Mouse (Mus musculus) midbrain, embryonic 10.5 days (tissue): ENCODE measurements around the gene Cox8a. TPM values are rescaled to one million over a fixed set of nuclear protein-coding genes. Genes with fewer than 3 reads are reported as not detected.
A peak's percentile ranks its signal among the peaks of the same experiment; 100 is the strongest.

Experiments used
- DNase-seq: peaks from one replicate; pipeline ENCODE4 v3.0.0-alpha.2; 2017; ENCODE audit warnings: low spot score
- H3K27ac ChIP-seq: fragments of 300-500 bp; sonication (generic); replicated peaks from 2 replicates; pipeline ENCODE4 v1.5.1; 2016; ENCODE audit warnings: mild to moderate bottlenecking
- H3K27me3 ChIP-seq: fragments of 300-500 bp; sonication (generic); 2 replicates; pipeline ENCODE4 v1.6.1; 2016; ENCODE audit warnings: low read depth, mild to moderate bottlenecking; ENCODE audit not compliant: poor library complexity, severe bottlenecking
- H3K36me3 ChIP-seq: fragments of 300-500 bp; sonication (generic); 2 replicates; pipeline ENCODE4 v1.6.1; 2016; ENCODE audit warnings: mild to moderate bottlenecking, moderate library complexity
- H3K4me1 ChIP-seq: fragments of 300-500 bp; sonication (generic); 2 replicates; pipeline ENCODE4 v1.6.1; 2016
- H3K4me3 ChIP-seq: fragments of 300-500 bp; sonication (generic); 2 replicates; pipeline ENCODE4 v1.5.1; 2016; ENCODE audit warnings: mild to moderate bottlenecking, moderate library complexity
- H3K9me3 ChIP-seq: fragments of 300-500 bp; sonication (generic); replicated peaks from 2 replicates; pipeline ENCODE4 v1.6.1; 2016; ENCODE audit warnings: mild to moderate bottlenecking
- WGBS: fragments of 180-500 bp; shearing (Covaris S2); methylation state at CpG from one replicate; pipeline ENCODE4 v1.1.7; 2016; 5-methylcytosine and 5-hydroxymethylcytosine counted together
- polyA plus RNA-seq: library from polyadenylated mRNA; unstranded; fragments of >200 nt; fragmentation: Nextera tagmentation; extraction: Ambion mirVana; gene quantifications from 2 replicates; pipeline ENCODE4 v1.2.1, GENCODE M21; 2016

Gene Cox8a
- polyA plus RNA-seq, 1 experiment from 2014 or later, result 900 TPM

- Histone ChIP-seq H3K36me3 (no peaks in the 10 kb centered on the region), H3K9me3 (no peaks in the 10 kb centered on the region), H3K27ac (0 out of 2 replicates have a peak overlapping the region, but pooled peaks have one; percentile 39), H3K27me3 (peaks cover 96% of the 10 kb centered on the region), H3K4me1 (peaks cover 59% of the 10 kb centered on the region), H3K4me3 (no peak overlapping the region)
- 40% methylated on average over 3 of the region's 3 CpGs for WGBS
- DNase-seq, result no peak
Measured at GRCm38 (mm10) chr19:7178841-7179452, 38.5 kb downstream of the Cox8a start.

GRCm38 (mm10) chr19:7177804-7178511 is 39.5 kb downstream of the Cox8a start:
- Histone ChIP-seq H3K4me3 (no peak overlapping the region), H3K27ac (peak overlapping the region; percentile 39; the same call in 1 of the 2 replicates), H3K27me3 (peaks cover 86% of the 10 kb centered on the region), H3K36me3 (no peaks in the 10 kb centered on the region), H3K4me1 (peaks cover 61% of the 10 kb centered on the region), H3K9me3 (no peaks in the 10 kb centered on the region)
- WGBS, result 54% methylated on average over 13 of the region's 13 CpGs
- no peak for DNase-seq

GRCm38 (mm10) chr19:7176041-7176696 is 41.2 kb downstream of the Cox8a start:
- DNase-seq, result no peak
- peak overlapping the region; percentile 56 for H3K27ac ChIP-seq
- H3K27me3 ChIP-seq, result peaks cover 74% of the 10 kb centered on the region
- 12% methylated on average over 11 of the region's 11 CpGs for WGBS
- H3K36me3 ChIP-seq, result no peaks in the 10 kb centered on the region
- H3K4me3 ChIP-seq, result no peak overlapping the region
- H3K4me1 ChIP-seq, result peaks cover 65% of the 10 kb centered on the region
- H3K9me3 ChIP-seq, result no peaks in the 10 kb centered on the region

DNA sequence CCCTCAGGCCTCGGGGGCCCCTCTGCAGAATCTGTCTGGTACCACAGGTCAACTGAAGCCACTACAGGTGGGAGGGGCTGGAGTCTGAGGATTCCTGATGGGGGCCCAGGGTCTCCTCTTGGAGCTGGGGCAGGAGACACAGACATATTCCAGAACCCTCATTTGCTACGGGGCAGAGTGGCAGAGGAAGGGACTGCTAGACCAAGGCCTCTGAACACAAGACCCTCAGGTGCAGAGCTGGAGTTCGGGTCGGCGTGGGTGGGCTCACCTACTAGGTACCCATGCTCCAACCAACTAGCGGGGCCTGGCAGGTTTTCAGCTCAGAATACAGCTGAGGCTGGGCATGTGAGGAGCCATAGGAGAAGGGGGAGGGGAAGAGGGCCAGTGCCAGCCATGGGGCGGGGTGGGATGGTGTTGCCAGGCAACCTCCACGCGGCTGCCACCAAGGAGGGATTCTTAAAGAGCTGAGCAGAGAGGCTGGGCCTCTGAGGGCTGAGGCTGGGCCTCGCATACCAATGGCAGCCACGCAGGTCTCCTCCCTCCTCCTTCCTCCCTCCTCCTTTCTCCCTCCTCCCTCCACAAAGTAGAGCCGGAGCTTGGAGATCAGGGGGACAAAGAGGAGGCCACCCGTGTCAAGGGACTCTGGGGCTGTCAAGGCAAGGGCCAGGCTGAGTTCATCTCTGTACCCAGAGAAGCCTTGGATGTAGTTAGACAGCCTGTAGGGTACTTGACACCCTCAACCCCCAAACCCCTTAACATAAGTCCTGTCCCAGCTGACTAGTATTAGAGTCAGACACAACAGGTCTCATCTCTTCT is 45.2 kb downstream of the Cox8a start:
- 18% methylated on average over 13 of the region's 13 CpGs for WGBS
- peak; percentile 88 for DNase-seq
- Histone ChIP-seq H3K27ac (peak overlapping the region; percentile 88), H3K36me3 (no peaks in the 10 kb centered on the region), H3K4me3 (peak overlapping the region; percentile 37), H3K4me1 (peaks cover 60% of the 10 kb centered on the region), H3K27me3 (peaks cover 72% of the 10 kb centered on the region), H3K9me3 (no peaks in the 10 kb centered on the region)

GRCm38 (mm10) chr19:7171447-7171846 is 46.0 kb downstream of the Cox8a start:
- WGBS, result 7% methylated on average over 8 of the region's 8 CpGs
- peak overlapping the region; percentile 88 for H3K27ac ChIP-seq
- peak; percentile 48 for DNase-seq
- peaks cover 63% of the 10 kb centered on the region for H3K4me1 ChIP-seq
- H3K36me3 ChIP-seq, result no peaks in the 10 kb centered on the region
- peak overlapping the region; percentile 37 for H3K4me3 ChIP-seq
- H3K27me3 ChIP-seq, result peaks cover 74% of the 10 kb centered on the region
- no peaks in the 10 kb centered on the region for H3K9me3 ChIP-seq

DNA sequence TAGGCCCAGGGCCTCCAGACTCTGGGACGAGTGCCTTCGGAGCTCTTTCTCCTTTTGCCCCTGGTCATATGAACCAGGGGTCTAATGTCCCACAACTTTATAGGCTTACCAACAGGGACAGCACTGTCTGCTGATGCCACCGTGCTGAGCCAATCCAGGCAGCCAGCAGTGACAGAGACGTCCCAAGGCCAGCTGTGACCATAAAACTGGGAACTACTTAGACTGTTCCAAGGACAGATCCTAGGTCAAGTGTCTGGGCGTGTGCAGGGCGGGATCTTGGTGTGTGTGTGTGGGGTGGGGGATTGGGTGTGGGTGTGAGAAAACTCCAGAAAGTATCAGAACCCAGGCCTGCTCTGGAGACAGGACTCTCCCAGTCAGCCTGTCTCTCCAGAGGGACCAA is 46.5 kb downstream of the Cox8a start:
- no peak for DNase-seq
- Histone ChIP-seq H3K27ac (peak overlapping the region; percentile 88), H3K9me3 (no peaks in the 10 kb centered on the region), H3K27me3 (peaks cover 74% of the 10 kb centered on the region), H3K4me1 (peaks cover 63% of the 10 kb centered on the region), H3K4me3 (0 out of 2 replicates have a peak overlapping the region, but pooled peaks have one; percentile 37), H3K36me3 (no peaks in the 10 kb centered on the region)
- 75% methylated on average over 6 of the region's 6 CpGs for WGBS

DNA sequence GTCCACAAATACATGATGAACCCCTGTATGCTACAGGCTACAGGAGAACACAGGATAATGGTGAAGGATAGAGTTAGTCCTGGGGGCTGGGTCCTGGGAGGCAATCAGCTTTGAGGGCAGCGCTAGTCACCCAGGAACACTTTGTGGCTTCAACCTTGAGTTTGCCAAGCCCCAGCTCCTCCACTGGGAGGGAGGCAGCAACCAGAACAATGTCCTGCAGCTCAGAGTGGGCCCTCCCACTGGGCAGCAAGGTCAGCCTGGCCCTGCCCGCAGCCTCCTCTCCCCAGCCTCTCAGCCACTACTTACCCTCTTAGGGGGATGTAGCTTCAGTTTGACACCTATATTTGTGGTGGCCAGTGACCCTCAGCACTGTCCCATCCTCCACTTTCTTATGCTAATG is 49.0 kb downstream of the Cox8a start:
- H3K9me3 ChIP-seq, result no peaks in the 10 kb centered on the region
- H3K4me1 ChIP-seq, result peaks cover 82% of the 10 kb centered on the region
- H3K4me3 ChIP-seq, result no peak overlapping the region
- peaks cover 81% of the 10 kb centered on the region for H3K27me3 ChIP-seq
- 32% methylated on average over 2 of the region's 2 CpGs for WGBS
- no peaks in the 10 kb centered on the region for H3K36me3 ChIP-seq
- H3K27ac ChIP-seq, result 0 out of 2 replicates have a peak overlapping the region, but pooled peaks have one; percentile 35
- no peak for DNase-seq

- Histone ChIP-seq H3K4me3 (peak overlapping the region; percentile 76; the same call in 1 of the 2 replicates), H3K4me1 (peaks cover 81% of the 10 kb centered on the region), H3K36me3 (no peaks in the 10 kb centered on the region), H3K27me3 (peaks cover 94% of the 10 kb centered on the region), H3K9me3 (no peaks in the 10 kb centered on the region), H3K27ac (no peak overlapping the region)
- 5% methylated on average over 6 of the region's 6 CpGs for WGBS
- no peak for DNase-seq
Measured at GRCm38 (mm10) chr19:7166767-7167166, 50.6 kb downstream of the Cox8a start.

DNA sequence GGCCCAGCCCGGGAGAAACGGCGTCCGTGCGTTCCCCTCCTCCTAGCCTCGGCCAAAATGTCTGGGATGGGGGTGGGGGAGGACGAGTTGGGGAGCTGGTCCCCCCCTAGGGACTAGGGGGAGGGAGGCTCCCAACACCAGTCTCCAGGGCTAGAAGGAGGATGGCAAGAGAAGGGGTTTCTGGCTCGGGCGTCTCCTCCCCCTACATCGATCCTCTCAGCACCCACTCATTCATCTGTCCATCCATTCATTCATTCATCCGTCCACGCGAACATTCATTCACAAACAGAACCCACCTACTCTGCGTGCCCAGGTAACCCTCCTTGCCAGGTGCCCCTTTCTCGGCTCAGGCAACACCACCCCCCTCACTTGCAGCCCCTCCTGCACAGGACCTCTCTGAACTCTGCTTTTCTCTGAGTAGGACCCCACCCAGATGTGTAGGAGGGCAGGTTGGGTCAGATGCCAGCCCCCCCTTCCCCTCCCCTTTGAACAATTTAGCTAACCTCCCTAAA is 51.2 kb downstream of the Cox8a start:
- no peaks in the 10 kb centered on the region for H3K9me3 ChIP-seq

DNA sequence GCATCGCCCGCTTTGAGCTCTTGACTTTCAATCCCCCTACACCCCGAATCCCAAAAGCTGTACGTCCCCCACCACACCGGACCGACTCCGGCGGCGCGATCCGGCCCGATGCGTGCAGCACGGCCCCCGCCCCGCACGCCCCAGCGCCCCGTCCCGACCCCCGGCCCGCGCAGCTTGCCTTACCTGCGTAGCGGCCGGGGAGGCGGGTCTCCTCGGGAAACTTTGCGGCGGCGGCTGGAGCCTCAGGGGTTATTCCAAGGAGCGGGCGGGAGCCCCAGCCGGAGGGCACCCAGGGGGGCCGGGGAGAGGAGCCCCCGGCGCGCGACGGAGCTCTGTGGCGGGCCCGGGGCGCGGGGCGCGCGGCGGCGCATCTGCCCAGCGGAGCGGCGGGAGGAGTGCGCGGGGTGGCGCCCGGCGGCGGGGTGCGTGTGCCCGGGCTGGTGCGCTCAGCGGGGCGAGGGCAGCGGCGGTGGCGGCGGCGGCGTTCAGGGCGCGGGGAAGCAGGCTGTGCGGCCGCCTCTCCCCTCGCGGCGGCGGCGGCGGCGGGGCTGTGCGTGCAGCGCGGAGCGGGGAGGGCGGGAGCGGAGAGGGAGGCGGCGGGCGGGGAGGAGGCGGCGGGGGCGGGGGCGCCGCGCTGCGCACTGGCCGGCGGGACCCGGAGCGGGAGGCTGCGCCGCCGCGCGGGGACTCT is 51.8 kb downstream of the Cox8a start:
- Histone ChIP-seq H3K27ac (peak overlapping the region; percentile 86), H3K9me3 (no peaks in the 10 kb centered on the region), H3K27me3 (peaks cover 98% of the 10 kb centered on the region), H3K36me3 (no peaks in the 10 kb centered on the region), H3K4me3 (peak overlapping the region; percentile 76), H3K4me1 (peaks cover 80% of the 10 kb centered on the region)
- peak; percentile 58 for DNase-seq
- WGBS, result under 1% methylated on average over 89 of the region's 105 CpGs

More for the DNA sequence above, 51.2 kb downstream of the Cox8a start:
- peak overlapping the region; percentile 86 for H3K27ac ChIP-seq
- peaks cover 98% of the 10 kb centered on the region for H3K27me3 ChIP-seq
- peak overlapping the region; percentile 76 for H3K4me3 ChIP-seq
- H3K4me1 ChIP-seq, result peaks cover 80% of the 10 kb centered on the region
- WGBS, result 3% methylated on average over 15 of the region's 15 CpGs
- DNase-seq, result no peak
- no peaks in the 10 kb centered on the region for H3K36me3 ChIP-seq
